Mouse (Mus musculus) MEL (cell line): Measurements from ENCODE around the gene Nasp. TPM values are rescaled to one million over a fixed set of nuclear protein-coding genes. Genes with fewer than 3 reads are reported as not detected.

Experiments
- DNase-seq: peaks from one replicate; pipeline ENCODE4 v3.0.0; 2011; ENCODE audit warnings: low read depth, low spot score
- H3K27ac ChIP-seq: 2 replicates; pipeline ENCODE4 v1.5.1; 2012; ENCODE audit warnings: low read depth, mild to moderate bottlenecking, control low read depth, low read length, moderate library complexity; ENCODE audit not compliant: control insufficient read depth
- H3K27me3 ChIP-seq, 2 experiments: fragments of 150-350 bp in 1 of 2; sonication (generic) in 1 of 2; 2 replicates each; pipeline ENCODE4 v1.6.1; 2012; ENCODE audit warnings: low read length in 2 of 2, mild to moderate bottlenecking in 2 of 2, improper control_type of control experiment in 1 of 2, moderate library complexity in 1 of 2; ENCODE audit not compliant: insufficient read depth in 2 of 2, control insufficient read depth in 1 of 2
- H3K36me3 ChIP-seq, 2 experiments: 2 replicates each; pipeline ENCODE4 v1.6.1; 2012 to 2014; ENCODE audit warnings: low read length in 2 of 2, improper control_type of control experiment in 1 of 2, inconsistent platforms in 1 of 2, mild to moderate bottlenecking in 1 of 2; ENCODE audit not compliant: insufficient read depth in 2 of 2, control insufficient read depth in 1 of 2
- H3K4me1 ChIP-seq, 2 experiments: fragments of 150-350 bp in 1 of 2; sonication (generic) in 1 of 2; 2 replicates each; pipeline ENCODE4 v1.6.1; 2012; ENCODE audit warnings: low read length in 2 of 2, improper control_type of control experiment in 1 of 2, mild to moderate bottlenecking in 1 of 2; ENCODE audit not compliant: insufficient read depth in 2 of 2, control insufficient read depth in 1 of 2
- H3K4me3 ChIP-seq, 2 experiments: fragments of 150-350 bp in 1 of 2; sonication (generic) in 1 of 2; 2 replicates each; pipeline ENCODE4 v1.5.1; 2012; ENCODE audit warnings: low read depth in 2 of 2, low read length in 2 of 2, mild to moderate bottlenecking in 2 of 2, moderate library complexity in 2 of 2, control low read depth in 1 of 2, improper control_type of control experiment in 1 of 2; ENCODE audit not compliant: control insufficient read depth in 1 of 2, insufficient read depth in 1 of 2
- H3K79me2 ChIP-seq: 2 replicates; pipeline ENCODE4 v1.6.1; 2012; ENCODE audit warnings: mild to moderate bottlenecking, low read length, moderate library complexity; ENCODE audit not compliant: control insufficient read depth, poor library complexity, insufficient read depth
- H3K9ac ChIP-seq: 2 replicates; pipeline ENCODE4 v1.6.1; 2012; ENCODE audit warnings: low read depth, mild to moderate bottlenecking, control low read depth, low read length, moderate library complexity; ENCODE audit not compliant: control insufficient read depth, poor library complexity, severe bottlenecking
- H3K9me3 ChIP-seq: fragments of 150-350 bp; sonication (generic); replicated peaks from 2 replicates; pipeline ENCODE4 v1.6.1; 2012; ENCODE audit warnings: mild to moderate bottlenecking, low read length, improper control_type of control experiment, moderate library complexity; ENCODE audit not compliant: insufficient read depth
- E2F4 ChIP-seq: IDR thresholded peaks from 2 replicates; pipeline ENCODE4 v1.6.1; 2011; ENCODE audit warnings: low read depth, low read length, improper control_type of control experiment, borderline replicate concordance
- ELF1 ChIP-seq: IDR thresholded peaks from 2 replicates; pipeline ENCODE4 v1.6.1; 2014; ENCODE audit warnings: low read depth, mild to moderate bottlenecking, inconsistent platforms, low read length, improper control_type of control experiment, moderate library complexity
- EP300 ChIP-seq, 2 experiments: IDR thresholded peaks; 2 replicates each; pipeline ENCODE4 v1.6.1; 2011; ENCODE audit warnings: improper control_type of control experiment in 2 of 2, low read length in 2 of 2, low read depth in 1 of 2, mild to moderate bottlenecking in 1 of 2
- ETS1 ChIP-seq: IDR thresholded peaks from 2 replicates; pipeline ENCODE4 v1.6.1; 2012; ENCODE audit warnings: low read depth, mild to moderate bottlenecking, inconsistent platforms, low read length, improper control_type of control experiment, moderate library complexity
- GABPA ChIP-seq: IDR thresholded peaks from 2 replicates; pipeline ENCODE4 v1.6.1; 2012; ENCODE audit warnings: low read depth, mild to moderate bottlenecking, inconsistent platforms, low read length, improper control_type of control experiment, moderate library complexity
- HCFC1 ChIP-seq: IDR thresholded peaks from 2 replicates; pipeline ENCODE4 v1.6.1; 2012; ENCODE audit warnings: low read depth, mild to moderate bottlenecking, inconsistent platforms, low read length, improper control_type of control experiment, moderate library complexity
- KAT2A ChIP-seq: conservative IDR thresholded peaks from 2 replicates; pipeline ENCODE4 v1.6.1; 2012; ENCODE audit warnings: low read depth, low read length, improper control_type of control experiment, inconsistent platforms
- MAFK ChIP-seq: IDR thresholded peaks from 2 replicates; pipeline ENCODE4 v1.6.1; 2011; ENCODE audit warnings: low read depth, mild to moderate bottlenecking, low read length, improper control_type of control experiment, borderline replicate concordance
- MAX ChIP-seq: IDR thresholded peaks from 2 replicates; pipeline ENCODE4 v1.6.1; 2011; ENCODE audit warnings: low read length, improper control_type of control experiment
- MAZ ChIP-seq: IDR thresholded peaks from 2 replicates; pipeline ENCODE4 v1.6.1; 2012; ENCODE audit warnings: low read depth, mild to moderate bottlenecking, inconsistent platforms, low read length, improper control_type of control experiment
- MEF2A ChIP-seq: IDR thresholded peaks from 2 replicates; pipeline ENCODE4 v1.6.1; 2014; ENCODE audit warnings: low read depth, mild to moderate bottlenecking, inconsistent platforms, low read length, improper control_type of control experiment; ENCODE audit not compliant: poor library complexity, insufficient replicate concordance, severe bottlenecking; ENCODE audit errors: extremely low read depth
- MXI1 ChIP-seq: IDR thresholded peaks from 2 replicates; pipeline ENCODE4 v1.6.1; 2011; ENCODE audit warnings: mild to moderate bottlenecking, low read depth, low read length, improper control_type of control experiment
- MYC ChIP-seq: IDR thresholded peaks from 2 replicates; pipeline ENCODE4 v1.6.1; 2011; ENCODE audit warnings: low read depth, mild to moderate bottlenecking, low read length, improper control_type of control experiment, moderate library complexity
- NELFE ChIP-seq: IDR thresholded peaks from 2 replicates; pipeline ENCODE4 v1.6.1; 2011; ENCODE audit warnings: low read depth, low read length, improper control_type of control experiment
- NRF1 ChIP-seq: IDR thresholded peaks from 2 replicates; pipeline ENCODE4 v1.6.1; 2014; ENCODE audit warnings: low read depth, mild to moderate bottlenecking, inconsistent platforms, low read length, improper control_type of control experiment, moderate library complexity; ENCODE audit not compliant: poor library complexity, insufficient read depth, severe bottlenecking
- POLR2A ChIP-seq, 2 experiments: IDR thresholded peaks; 2 replicates each; pipeline ENCODE4 v1.6.1; 2011 to 2012; ENCODE audit warnings: low read length in 2 of 2, mild to moderate bottlenecking in 2 of 2, control low read depth in 1 of 2, improper control_type of control experiment in 1 of 2, low read depth in 1 of 2, moderate library complexity in 1 of 2; ENCODE audit not compliant: control insufficient read depth in 1 of 2, insufficient read depth in 1 of 2, poor library complexity in 1 of 2
- POLR2AphosphoS2 ChIP-seq: IDR thresholded peaks from 2 replicates; pipeline ENCODE4 v1.6.1; 2011; ENCODE audit warnings: low read length, improper control_type of control experiment
- POLR2AphosphoS5 ChIP-seq: IDR thresholded peaks from 2 replicates; pipeline ENCODE4 v1.6.1; 2012; ENCODE audit warnings: low read depth, borderline replicate concordance, mild to moderate bottlenecking, inconsistent platforms, low read length, moderate library complexity, mixed read lengths
- RAD21 ChIP-seq: IDR thresholded peaks from 2 replicates; pipeline ENCODE4 v1.6.1; 2011; ENCODE audit warnings: mild to moderate bottlenecking, low read depth, low read length, improper control_type of control experiment
- SIN3A ChIP-seq: IDR thresholded peaks from 2 replicates; pipeline ENCODE4 v1.6.1; 2012; ENCODE audit warnings: low read length, improper control_type of control experiment, inconsistent platforms
- SMC3 ChIP-seq: IDR thresholded peaks from 2 replicates; pipeline ENCODE4 v1.6.1; 2011; ENCODE audit warnings: low read depth, low read length, improper control_type of control experiment
- TAL1 ChIP-seq: IDR thresholded peaks from 2 replicates; pipeline ENCODE4 v1.6.1; 2012; ENCODE audit warnings: mild to moderate bottlenecking, inconsistent platforms, low read length, moderate library complexity, mixed read lengths
- TBP ChIP-seq: IDR thresholded peaks from 2 replicates; pipeline ENCODE4 v1.8.0; 2011; ENCODE audit warnings: low read depth, low read length, improper control_type of control experiment
- TCF12 ChIP-seq: IDR thresholded peaks from 2 replicates; pipeline ENCODE4 v1.6.1; 2014; ENCODE audit warnings: low read depth, mild to moderate bottlenecking, inconsistent platforms, low read length, improper control_type of control experiment, moderate library complexity
- UBTF ChIP-seq: IDR thresholded peaks from 2 replicates; pipeline ENCODE4 v1.6.1; 2012; ENCODE audit warnings: low read depth, mild to moderate bottlenecking, inconsistent platforms, low read length, improper control_type of control experiment, moderate library complexity, borderline replicate concordance; ENCODE audit not compliant: insufficient read depth
- USF1 ChIP-seq: IDR thresholded peaks from 2 replicates; pipeline ENCODE4 v1.6.1; 2014; ENCODE audit warnings: low read depth, mild to moderate bottlenecking, inconsistent platforms, low read length, improper control_type of control experiment, moderate library complexity
- USF2 ChIP-seq, 2 experiments: IDR thresholded peaks; 2 replicates each; pipeline ENCODE4 v1.6.1; 2011 to 2012; ENCODE audit warnings: improper control_type of control experiment in 2 of 2, low read length in 2 of 2, borderline replicate concordance in 1 of 2, inconsistent platforms in 1 of 2, low read depth in 1 of 2, mild to moderate bottlenecking in 1 of 2; ENCODE audit not compliant: insufficient read depth in 1 of 2
- ZMIZ1 ChIP-seq: IDR thresholded peaks from 2 replicates; pipeline ENCODE4 v1.6.1; 2012; ENCODE audit warnings: low read depth, mild to moderate bottlenecking, inconsistent platforms, low read length, improper control_type of control experiment, moderate library complexity
- polyA plus RNA-seq, 2 experiments: library from polyadenylated mRNA; stranded (reverse) in 1 of 2; unstranded in 1 of 2; fragments of >175 nt in 1 of 2; fragments of >200 nt in 1 of 2; gene quantifications; 2 replicates each; pipeline versions ENCODE4 v1.2.1 to v1.2.4; 2012; ENCODE audit warnings: low replicate concordance in 2 of 2, low read depth in 1 of 2; ENCODE audit not compliant: insufficient read length in 2 of 2, insufficient read depth in 1 of 2, missing spikeins in 1 of 2
- total RNA-seq: library from RNA; depleted of rRNA; stranded (reverse); fragments of 300-350 nt; gene quantifications from 2 replicates; pipeline ENCODE4 v1.2.3, GENCODE M21; 2012

The Nasp gene
- total and polyA plus RNA-seq, 3 experiments: 133 to 174 TPM; not detected in 1

GRCm38 (mm10) chr4:116556561-116557305 is 71.0 kb downstream of the Nasp start (continued):
- no peak for TF ChIP-seq MEF2A
- 0 out of 2 replicates have a peak, but pooled peaks have one; percentile 13 for TF ChIP-seq POLR2AphosphoS5
- TF ChIP-seq TBP: peak; percentile 79
- TF ChIP-seq GABPA: no peak
- TF ChIP-seq EP300 (IDR thresholded peaks at IDR 0.05; ENCODE audit: low read depth in 1 of 2, low read length in 2 of 2): no peak
- no peak for TF ChIP-seq MAFK
- peak; percentile 54 for TF ChIP-seq TCF12
- peak; percentile 9; the same call in 1 of the 2 replicates for TF ChIP-seq MAX
- TF ChIP-seq USF2 (IDR thresholded peaks at IDR 0.05; ENCODE audit: borderline replicate concordance in 1 of 2, insufficient read depth in 1 of 2, low read depth in 1 of 2, low read length in 2 of 2): no peak
- TF ChIP-seq KAT2A: peak; percentile 86
- TF ChIP-seq MAZ: no peak

GRCm38 (mm10) chr4:116555413-116556300 is 72.1 kb downstream of the Nasp start, which contains the start of gene Tmem69:
Gene Tmem69 (minus strand): TSS chr4:116555936.
- peak within 1 kb of the TSS; percentile 73 to 75 for H3K4me3 ChIP-seq
- peak; percentile 96 for DNase-seq
- H3K9ac ChIP-seq: peak within 1 kb of the TSS; percentile 98
- H3K36me3 ChIP-seq: peaks cover 0 to 18% of the 10 kb centered on the region in 2 experiments; a peak in 2 of 4 replicates
- 0 out of 4 replicates have a peak, but pooled peaks cover 0 to 2% of the 10 kb centered on the region in 2 experiments for H3K4me1 ChIP-seq
- no peaks in the 10 kb centered on the region for H3K9me3 ChIP-seq
- peaks cover 34% of the 10 kb centered on the region for H3K79me2 ChIP-seq
- H3K27ac ChIP-seq: peak within 1 kb of the TSS; percentile 99
- no peaks in the 10 kb centered on the region for H3K27me3 ChIP-seq
- TF ChIP-seq NRF1 (no peak), MEF2A (no peak), USF1 (peak; percentile 6; the same call in 1 of the 2 replicates), SMC3 (no peak), ZMIZ1 (peak; percentile 69; the same call in 1 of the 2 replicates), HCFC1 (peak; percentile 94), RAD21 (no peak), POLR2AphosphoS2 (peak; percentile 72), SIN3A (peak; percentile 95), NELFE (peak; percentile 88), UBTF (no peak), ELF1 (peak; percentile 93), GABPA (no peak), TAL1 (no peak), MYC (peak; percentile 94), MXI1 (peak; percentile 87; the same call in 1 of the 2 replicates), ETS1 (0 out of 2 replicates have a peak, but pooled peaks have one; percentile 13), E2F4 (0 out of 2 replicates have a peak, but pooled peaks have one; percentile 66), TCF12 (peak; percentile 66), POLR2A (IDR thresholded peaks at IDR 0.05; ENCODE audit: control insufficient read depth in 1 of 2, insufficient read depth in 1 of 2, low read depth in 1 of 2, low read length in 2 of 2, poor library complexity in 1 of 2) (peak; percentile 63 to 92; a peak in 3 of 4 replicates), MAZ (peak; percentile 100), MAX (peak; percentile 84), TBP (peak; percentile 93)
